Mouse (Mus musculus): Measurements from ENCODE around the gene Itga5. TPM values are rescaled to one million over a fixed set of nuclear protein-coding genes. Genes with fewer than 3 reads are reported as not detected.
"Not testable (repeated sequence)": the region's sequence is repeated elsewhere in the genome, so short reads cannot be mapped to it uniquely, and the experiment has no call there.

Itga5 gene
- 10 to 100 TPM; 48.1 to 48.2 TPM for total RNA-seq (2021)

DNA sequence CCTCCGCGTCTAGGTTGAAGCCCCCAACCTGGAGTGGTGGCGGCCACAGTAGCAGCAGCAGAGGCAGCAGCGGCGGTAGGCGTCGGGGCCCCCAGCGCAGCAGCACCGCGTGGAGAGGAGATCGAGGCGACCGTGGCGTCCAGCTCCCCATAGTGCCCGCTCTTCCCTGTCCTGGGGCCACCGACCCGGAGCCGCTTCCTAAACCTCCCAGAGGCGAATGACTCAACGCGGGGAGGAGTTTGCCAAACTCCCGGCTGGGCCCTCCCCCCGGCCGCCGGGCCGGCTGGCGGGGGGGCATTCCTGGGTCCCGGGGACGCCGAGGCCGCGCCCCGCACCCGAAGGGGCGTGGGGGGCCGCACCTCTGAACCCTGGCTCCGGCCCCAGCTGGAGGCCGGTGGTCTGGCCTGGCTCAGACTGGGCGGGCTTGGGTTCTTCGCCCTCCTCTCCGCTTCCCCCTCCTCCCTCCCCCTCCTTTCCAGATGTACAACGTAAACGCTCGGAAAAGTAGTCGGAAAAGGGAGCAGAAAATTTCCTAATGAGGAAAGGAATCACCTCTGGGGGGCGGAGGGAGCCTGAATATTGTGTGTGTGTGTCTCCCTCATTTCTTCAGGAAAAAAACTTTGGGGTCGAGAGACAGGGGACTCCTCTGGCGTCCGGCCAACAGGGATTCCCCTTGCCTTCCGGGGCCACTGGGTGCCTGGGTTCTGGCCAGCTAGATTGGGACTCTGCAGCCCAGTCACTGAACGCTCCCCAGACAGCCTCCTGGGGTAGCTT, at the start of gene Itga5:
Gene Itga5 (minus strand): TSS at position 388 of the 774 bp plus-strand sequence.
- intact Hi-C loops (cut with DNase I), result no loop called here
- peak; percentile 82 for DNase-seq (ENCODE audit: low spot score)

DNA sequence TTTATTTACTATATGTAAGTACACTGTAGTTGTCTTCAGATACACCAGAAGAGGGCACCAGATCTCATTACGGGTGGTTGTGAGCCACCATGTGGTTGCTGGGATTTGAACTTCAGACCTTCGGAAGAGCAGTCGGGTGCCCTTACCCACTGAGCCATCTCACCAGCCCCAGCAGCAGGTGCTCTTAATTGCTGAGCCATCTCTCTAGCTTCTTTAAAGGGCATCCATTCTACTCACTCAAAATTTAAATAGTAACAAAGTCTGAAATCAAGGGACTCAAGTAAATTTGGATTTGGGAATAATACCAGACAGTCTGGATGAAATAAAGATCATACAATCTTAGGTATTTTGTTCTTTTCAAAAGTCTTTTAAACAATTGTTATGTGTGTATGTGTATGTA, 39.0 kb upstream of the Itga5 start:
- intact Hi-C loops (cut with DNase I); DNase-seq (ENCODE audit: low spot score): not testable (repeated sequence)

DNA sequence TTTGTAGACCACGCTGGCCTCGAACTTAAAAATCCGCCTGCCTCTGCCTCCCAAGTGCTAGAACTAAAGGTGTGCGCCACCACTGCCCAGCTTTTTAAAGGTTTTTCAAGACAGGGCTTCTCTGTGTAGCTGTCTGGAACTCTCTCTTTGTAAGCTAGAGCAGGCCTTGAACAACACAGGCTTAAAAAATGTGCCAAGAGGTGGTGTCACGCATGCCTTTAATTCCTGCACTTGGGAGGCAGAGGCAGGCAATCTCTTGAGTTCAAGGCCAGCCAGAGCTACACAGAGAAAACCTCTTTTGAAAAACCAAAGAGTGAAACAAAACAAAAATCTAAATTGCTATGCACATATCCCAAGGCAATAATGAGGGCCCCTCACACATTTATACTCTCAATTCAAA, 34.8 kb upstream of the Itga5 start:
- no peak for DNase-seq (ENCODE audit: low spot score)
- intact Hi-C loops (cut with DNase I), result no loop called here

GRCm38 (mm10) chr15:103393577-103393976, 27.0 kb upstream of the Itga5 start:
- no peak for DNase-seq (ENCODE audit: low spot score)
- intact Hi-C loops (cut with DNase I), result no loop called here

- no peak for DNase-seq (ENCODE audit: low spot score)
- intact Hi-C loops (cut with DNase I), result loop anchor here (1.0 kb wide), 1 partner anchor 41 kb away; no protein-coding TSS in a partner anchor
These were observed 22.1 kb upstream of the Itga5 start for GRCm38 (mm10) chr15:103388556-103389145.

GRCm38 (mm10) chr15:103383771-103384488, 17.4 kb upstream of the Itga5 start:
- intact Hi-C loops (cut with DNase I), result no loop called here

GRCm38 (mm10) chr15:103382795-103383406, 16.3 kb upstream of the Itga5 start:
- DNase-seq (ENCODE audit: low spot score), result peak; percentile 69
- intact Hi-C loops (cut with DNase I), result no loop called here

More at GRCm38 (mm10) chr15:103383771-103384488, 17.4 kb upstream of the Itga5 start:
- peak; percentile 65 for DNase-seq (ENCODE audit: low spot score)

GRCm38 (mm10) chr15:103382075-103382474, 15.5 kb upstream of the Itga5 start:
- intact Hi-C loops (cut with DNase I), result no loop called here
- no peak for DNase-seq (ENCODE audit: low spot score)

DNA sequence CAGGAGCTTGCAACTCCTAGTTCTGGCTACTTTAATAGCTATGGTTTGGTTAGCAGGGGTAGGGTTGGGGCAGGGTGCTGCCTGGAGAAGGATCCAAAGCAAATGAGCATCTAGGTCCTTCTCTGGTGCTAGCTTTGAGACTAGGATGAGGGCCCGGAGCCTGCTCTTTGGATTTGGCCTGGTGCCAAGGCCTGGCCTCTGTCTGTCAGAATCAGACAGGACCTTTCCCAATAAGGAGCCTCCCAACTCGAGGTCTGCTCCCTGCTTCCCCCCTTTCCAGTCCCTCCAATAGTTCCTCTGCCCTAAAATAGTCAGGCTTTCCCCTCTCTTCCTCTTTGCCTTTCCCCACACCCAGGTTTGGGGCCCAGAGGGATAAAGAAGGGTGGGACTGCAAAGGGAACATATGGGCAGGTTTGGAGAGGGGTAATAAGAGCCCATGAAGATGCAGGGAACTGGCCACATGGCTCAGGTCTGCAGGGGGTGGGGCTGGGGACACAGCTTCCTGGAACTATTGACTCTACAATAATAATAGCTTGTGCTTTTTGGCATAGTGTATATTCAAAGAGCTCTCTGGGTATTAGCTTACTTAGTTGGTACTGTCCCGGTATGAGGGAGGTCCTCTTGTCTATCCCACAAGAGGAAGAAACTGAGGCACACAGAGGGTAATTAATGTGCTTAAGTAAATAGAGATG, 12.2 kb upstream of the Itga5 start:
- intact Hi-C loops (cut with DNase I), result no loop called here

GRCm38 (mm10) chr15:103377752-103378664, 11.4 kb upstream of the Itga5 start:
- intact Hi-C loops (cut with DNase I), result no loop called here
- no peak for DNase-seq (ENCODE audit: low spot score)

More for the DNA sequence above, 12.2 kb upstream of the Itga5 start:
- no peak for DNase-seq (ENCODE audit: low spot score)

DNA sequence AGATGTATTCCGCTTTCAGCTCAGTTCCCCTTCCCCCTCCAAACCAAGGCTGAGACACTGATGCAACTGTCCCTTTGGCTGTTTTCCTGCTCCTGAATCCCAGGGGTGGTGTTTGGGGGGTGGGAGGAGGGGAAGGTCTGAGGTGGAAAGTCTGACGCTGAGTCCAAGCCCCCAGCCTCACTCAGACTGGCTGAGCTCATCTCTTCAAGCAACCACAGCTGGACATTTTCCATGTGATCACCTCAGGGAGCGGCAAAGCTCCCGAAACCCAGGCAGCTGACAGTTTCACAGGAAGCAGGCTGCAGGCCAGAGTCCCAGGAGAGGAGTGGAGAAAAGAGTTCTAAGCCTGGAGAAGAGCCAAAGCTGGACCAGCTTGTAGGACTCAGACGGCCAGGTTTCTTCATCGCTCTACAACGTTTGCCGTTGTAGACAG, 10.3 kb upstream of the Itga5 start:
- DNase-seq (ENCODE audit: low spot score), result no peak
- intact Hi-C loops (cut with DNase I), result no loop called here

- no peak for DNase-seq (ENCODE audit: low spot score)
- intact Hi-C loops (cut with DNase I), result no loop called here
These were observed 8.7 kb upstream of the Itga5 start for GRCm38 (mm10) chr15:103375112-103375800.

GRCm38 (mm10) chr15:103372461-103372860, 5.9 kb upstream of the Itga5 start:
- intact Hi-C loops (cut with DNase I), result no loop called here
- no peak for DNase-seq (ENCODE audit: low spot score)

- no peak for DNase-seq (ENCODE audit: low spot score)
These were observed 5.2 kb upstream of the Itga5 start for GRCm38 (mm10) chr15:103371741-103372140.

GRCm38 (mm10) chr15:103371208-103371607, 4.6 kb upstream of the Itga5 start:
- intact Hi-C loops (cut with DNase I), result no loop called here

More at GRCm38 (mm10) chr15:103371741-103372140, 5.2 kb upstream of the Itga5 start:
- intact Hi-C loops (cut with DNase I), result no loop called here

GRCm38 (mm10) chr15:103370462-103370861, 3.9 kb upstream of the Itga5 start:
- DNase-seq (ENCODE audit: low spot score), result no peak
- intact Hi-C loops (cut with DNase I), result no loop called here

More at GRCm38 (mm10) chr15:103371208-103371607, 4.6 kb upstream of the Itga5 start:
- no peak for DNase-seq (ENCODE audit: low spot score)

- DNase-seq (ENCODE audit: low spot score), result no peak
- intact Hi-C loops (cut with DNase I), result no loop called here
These were observed 2.6 kb upstream of the Itga5 start for GRCm38 (mm10) chr15:103369123-103369522.
